Mouse (Mus musculus) adipose tissue, adult 10 weeks (tissue): ENCODE data around the gene Sin3a. TPM values are rescaled to one million over a fixed set of nuclear protein-coding genes. Genes with fewer than 3 reads are reported as not detected.

ENCODE experiments used
- polyA plus RNA-seq: library from polyadenylated mRNA; stranded (reverse); fragments of 350-450 nt; fragmentation: Illumina TruSeq; extraction: RNeasy Lipid Tissue Mini Kit (QIAGEN cat#74804); gene quantifications from one replicate; pipeline ENCODE4 v1.2.3, GENCODE M21; 2014; ENCODE audit warnings: low read depth, low replicate concordance

Gene Sin3a
- 24.4 TPM for polyA plus RNA-seq

GRCm38 (mm10) chr9:57071801-57072351, at the start of gene Sin3a:
Gene Sin3a (plus strand): TSS chr9:57072040.

GRCm38 (mm10) chr9:57130577-57131433, 59.0 kb downstream of the Sin3a start, which contains the start of gene Man2c1:
Gene Man2c1 (plus strand): TSS chr9:57130690.

GRCm38 (mm10) chr9:57148144-57148878, 76.5 kb downstream of the Sin3a start, which contains the start of gene Neil1:
Gene Neil1 (minus strand): TSS chr9:57148305.

GRCm38 (mm10) chr9:57158013-57158470, 86.2 kb downstream of the Sin3a start, which contains the start of gene Commd4:
Gene Commd4 (minus strand): TSS chr9:57158331.

Other genes with a start within 250 kb of the Sin3a start
- gene Odf3l1, start 207.4 kb upstream of the Sin3a start, polyA plus RNA-seq: 3.6 TPM
- gene Cspg4, start 207.0 kb upstream of the Sin3a start, polyA plus RNA-seq: 8.4 TPM
- 13.8 TPM for gene Snx33, start 143.7 kb upstream of the Sin3a start, polyA plus RNA-seq
- 73.5 TPM for gene Imp3, start 134.6 kb upstream of the Sin3a start, polyA plus RNA-seq
- 13.0 TPM for gene Snupn, start 121.2 kb upstream of the Sin3a start, polyA plus RNA-seq
- gene Ptpn9, start 77.1 kb upstream of the Sin3a start, polyA plus RNA-seq: 27.0 TPM
- 90.5 TPM for gene Man2c1, start 58.6 kb downstream of the Sin3a start, polyA plus RNA-seq
- gene Neil1, start 76.3 kb downstream of the Sin3a start, polyA plus RNA-seq: 9.1 TPM
- gene Commd4, start 86.3 kb downstream of the Sin3a start, polyA plus RNA-seq: 113 TPM
- not detected for gene Trcg1, start 164.5 kb downstream of the Sin3a start, polyA plus RNA-seq
- gene 1700017B05Rik, start 190.6 kb downstream of the Sin3a start, polyA plus RNA-seq: 19.8 TPM